Mouse (Mus musculus): ENCODE results near the gene Ppa2.

The Ppa2 gene

GRCm38 (mm10) chr3:133309954-133310808, at the start of gene Ppa2:
Gene Ppa2, plus strand, starts transcription at chr3:133310110.
- peak; percentile 79 for DNase-seq

- peak; percentile 76 for DNase-seq
Observed at GRCm38 (mm10) chr3:133271887-133272286, 38.0 kb upstream of the Ppa2 start.

GRCm38 (mm10) chr3:133284587-133284986, 25.3 kb upstream of the Ppa2 start:
- DNase-seq: no peak

- no peak for DNase-seq
Observed at GRCm38 (mm10) chr3:133288795-133289194, 21.1 kb upstream of the Ppa2 start.

- no peak for DNase-seq
Observed at GRCm38 (mm10) chr3:133304328-133304727, 5.6 kb upstream of the Ppa2 start.

DNA sequence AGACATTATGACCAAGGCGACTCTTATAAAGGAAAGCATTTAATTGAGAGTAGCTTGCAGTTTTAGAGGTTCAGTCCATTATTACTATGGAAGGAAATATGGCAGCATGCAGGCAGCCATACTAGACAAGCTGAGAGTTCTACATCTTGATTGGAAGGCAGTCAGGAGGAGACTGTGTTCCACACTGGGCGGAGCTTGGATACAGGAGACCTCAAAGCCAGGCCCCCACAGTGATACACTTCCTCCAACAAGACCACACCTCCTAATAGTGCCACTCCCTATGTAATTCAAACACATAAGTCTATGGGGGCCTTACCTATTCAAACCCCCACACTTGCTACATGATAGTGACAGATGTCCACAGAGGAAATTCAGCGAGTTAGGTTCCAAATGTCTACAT, 1.5 kb upstream of the Ppa2 start:
- no peak for DNase-seq

DNA sequence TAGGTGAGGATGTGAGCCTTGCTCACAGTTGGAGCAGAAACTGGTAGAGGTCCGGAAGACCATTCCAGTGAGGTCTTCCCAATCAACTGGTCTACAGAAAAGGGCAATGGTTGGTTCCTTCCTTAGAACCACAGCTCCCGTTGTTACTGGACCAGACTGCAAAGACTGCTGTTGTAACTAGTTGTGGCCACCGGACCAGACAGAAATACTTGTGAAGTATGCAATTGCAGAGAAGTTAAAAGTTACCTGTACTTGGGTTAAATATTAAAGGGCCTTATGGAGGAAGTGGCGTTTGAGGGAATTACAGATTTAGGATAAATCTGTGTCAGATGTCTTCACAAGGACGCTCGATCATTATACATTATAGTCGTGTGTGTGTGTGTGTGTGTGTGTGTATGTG, 551 bp upstream of the Ppa2 start:
- no peak for DNase-seq

- DNase-seq: no peak
Observed at GRCm38 (mm10) chr3:133310809-133311179, 884 bp downstream of the Ppa2 start.

GRCm38 (mm10) chr3:133312331-133312730, 2.4 kb downstream of the Ppa2 start:
- no peak for DNase-seq

DNA sequence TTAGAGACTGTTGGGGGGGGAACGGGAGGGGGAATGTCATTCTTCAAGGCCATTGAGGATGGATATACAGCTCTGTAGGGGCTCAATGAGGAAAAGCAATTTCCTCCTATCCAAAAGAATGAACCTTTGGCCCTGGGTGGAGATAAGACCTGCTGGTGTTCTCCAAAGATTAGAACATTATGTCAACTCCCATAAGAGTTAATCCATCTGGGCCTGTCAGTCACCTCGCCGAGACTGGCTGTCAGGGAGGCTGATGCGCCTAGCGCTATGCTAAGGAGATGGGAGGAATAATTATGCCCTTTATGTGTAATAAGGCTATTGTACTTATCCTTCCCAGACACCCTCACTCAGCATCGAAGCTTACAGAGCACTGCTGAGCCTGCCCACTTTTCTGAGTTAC, 2.9 kb downstream of the Ppa2 start:
- no peak for DNase-seq

GRCm38 (mm10) chr3:133313491-133314199, 3.7 kb downstream of the Ppa2 start:
- no peak for DNase-seq

DNA sequence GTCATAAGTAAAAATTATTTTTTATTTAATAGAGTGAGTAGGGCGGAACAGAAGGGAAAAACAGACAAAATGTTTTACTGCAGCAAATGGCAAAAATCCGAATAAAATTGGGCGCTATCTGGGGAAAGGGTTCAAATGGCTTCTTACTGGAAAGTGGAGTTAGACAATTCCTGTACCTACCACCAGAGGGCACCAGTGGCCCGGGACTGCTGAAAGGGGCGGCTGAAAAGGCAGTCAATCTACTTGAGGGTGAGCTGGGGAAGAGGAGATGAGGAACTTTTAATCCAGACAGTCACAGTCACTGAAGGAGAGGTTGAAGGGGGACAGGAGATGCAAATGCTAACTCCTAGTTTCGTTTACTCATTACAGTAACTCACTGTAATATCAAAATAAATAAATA, 4.6 kb downstream of the Ppa2 start:
- peak; percentile 70 for DNase-seq

DNA sequence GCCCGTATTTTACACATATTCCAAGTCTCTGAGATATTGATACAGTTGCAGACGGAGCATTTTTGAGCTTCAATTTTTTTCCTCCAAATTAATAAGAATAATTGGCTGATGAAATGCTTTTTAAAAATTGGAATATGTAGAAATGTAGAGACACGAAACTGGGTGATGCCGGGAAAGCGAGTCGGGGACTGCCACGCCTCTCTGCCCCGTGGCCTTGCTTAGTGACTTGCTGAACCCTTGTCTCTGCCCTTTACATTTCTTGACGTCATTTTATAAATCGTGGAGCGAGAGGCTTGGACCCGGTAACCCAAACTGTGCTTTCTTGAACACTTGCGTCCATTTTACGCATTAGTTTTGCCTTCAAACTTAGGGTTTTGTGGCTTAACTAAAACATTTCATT, 5.1 kb downstream of the Ppa2 start:
- DNase-seq: no peak

DNA sequence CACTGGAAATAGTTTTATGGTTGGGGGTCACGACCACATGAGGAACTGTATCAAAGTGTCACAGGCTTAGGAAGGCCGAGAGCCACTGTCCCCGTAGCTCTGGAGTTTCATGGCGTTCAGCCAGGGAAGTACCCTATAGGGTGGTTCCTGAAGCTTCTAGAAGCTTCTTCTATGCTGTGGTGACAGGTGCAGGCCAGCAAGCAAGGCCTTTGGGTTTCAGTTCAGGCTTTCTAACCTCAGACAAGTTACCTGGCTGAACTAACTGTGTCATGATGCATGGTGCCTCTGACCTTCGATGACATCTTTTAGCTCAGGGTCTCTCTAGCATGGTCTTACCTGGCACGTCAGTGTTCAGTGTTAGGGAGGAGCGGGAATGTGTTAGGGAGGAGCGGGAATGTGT, 5.7 kb downstream of the Ppa2 start:
- no peak for DNase-seq

GRCm38 (mm10) chr3:133317845-133318244, 7.9 kb downstream of the Ppa2 start:
- no peak for DNase-seq

DNA sequence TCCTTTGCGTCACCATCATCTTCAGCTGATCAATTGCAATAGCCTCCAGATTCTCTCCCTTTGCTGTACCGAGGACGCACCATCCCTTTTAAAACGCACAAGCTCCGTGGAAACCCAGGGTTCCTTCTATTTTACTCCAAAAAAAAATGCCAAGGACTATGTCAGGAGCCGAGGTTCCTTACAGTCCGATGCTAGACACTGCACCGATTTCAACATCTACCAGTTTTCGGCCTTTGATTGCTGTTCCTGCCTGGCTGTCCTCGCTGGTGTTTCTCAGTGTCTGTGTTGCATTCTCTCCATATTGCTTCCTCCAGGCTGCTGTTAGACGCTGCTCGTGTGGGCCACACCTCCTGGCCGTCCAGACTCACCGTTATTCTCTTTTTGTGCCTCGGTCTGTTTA, 8.7 kb downstream of the Ppa2 start:
- DNase-seq: no peak

DNA sequence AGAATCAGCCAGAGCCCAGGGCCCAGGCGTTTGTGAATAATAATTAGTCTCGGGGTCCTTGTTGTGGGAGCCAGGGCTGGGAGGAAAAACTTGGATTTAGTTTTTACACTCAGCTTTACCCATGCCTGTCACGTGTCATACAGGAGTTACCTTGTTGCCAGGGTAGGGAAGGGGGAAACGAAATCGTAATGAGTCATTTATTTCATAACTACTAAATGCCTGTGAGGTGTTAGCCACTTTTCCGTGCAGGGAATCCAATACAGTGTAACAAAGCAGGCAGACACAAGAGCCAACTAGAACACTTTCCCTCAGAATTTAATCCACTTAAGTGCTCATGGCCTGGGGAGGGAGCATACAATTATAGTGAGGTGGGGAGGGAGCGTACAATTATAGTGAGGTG, 9.9 kb downstream of the Ppa2 start:
- DNase-seq: no peak

- no peak for DNase-seq
Observed at GRCm38 (mm10) chr3:133320313-133320712, 10.4 kb downstream of the Ppa2 start.

DNA sequence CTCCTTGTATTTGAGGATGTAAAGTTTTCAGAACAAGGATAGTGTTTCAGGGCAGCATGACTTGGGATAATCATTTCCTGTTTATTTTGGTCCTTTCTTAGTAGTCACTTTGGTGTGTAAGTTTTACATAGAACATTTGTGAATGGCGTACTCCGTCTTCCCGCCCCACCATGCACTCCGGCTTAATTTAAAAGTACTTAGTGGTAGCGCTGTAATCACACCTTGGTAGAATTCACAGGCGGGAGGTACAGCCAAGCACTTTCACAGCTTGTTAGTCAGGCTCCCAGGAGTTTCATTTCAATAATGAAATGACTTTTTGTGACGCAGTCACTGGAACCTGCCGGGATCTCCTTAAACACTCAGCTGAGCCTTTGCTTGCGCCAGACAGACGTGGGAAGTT, 12.0 kb downstream of the Ppa2 start:
- DNase-seq: no peak

DNA sequence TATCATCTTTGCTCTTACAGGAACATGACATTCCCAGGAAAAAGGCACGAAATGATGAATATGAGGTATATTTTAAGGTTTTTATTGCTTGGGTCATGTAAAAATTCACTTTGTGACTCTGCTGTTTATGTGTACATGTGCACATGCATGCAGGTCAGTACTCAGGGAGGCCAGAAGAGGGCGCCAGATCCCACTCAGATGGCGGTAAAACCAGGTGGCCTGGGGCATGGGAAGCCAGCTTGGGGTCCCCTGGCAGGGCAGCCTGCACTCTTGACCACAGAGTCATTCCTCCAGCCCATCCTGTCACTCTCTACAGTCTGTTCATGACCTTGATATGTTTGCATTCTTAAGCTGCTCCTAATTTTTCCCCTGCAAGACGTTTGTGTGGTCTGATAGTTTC, 12.6 kb downstream of the Ppa2 start:
- no peak for DNase-seq

- DNase-seq: no peak
Observed at GRCm38 (mm10) chr3:133325135-133325534, 15.2 kb downstream of the Ppa2 start.

GRCm38 (mm10) chr3:133328551-133328950, 18.6 kb downstream of the Ppa2 start:
- DNase-seq: no peak

- no peak for DNase-seq
Observed at GRCm38 (mm10) chr3:133329406-133329805, 19.5 kb downstream of the Ppa2 start.

GRCm38 (mm10) chr3:133331184-133331866, 21.4 kb downstream of the Ppa2 start:
- DNase-seq: no peak

All from cerebellum, adult 9-10 months (tissue).